Mouse (Mus musculus) mammary gland, adult 2 months (tissue): ENCODE results near the gene Ntrk3. TPM values are rescaled to one million over a fixed set of nuclear protein-coding genes. Genes with fewer than 3 reads are reported as not detected.

Experiments used
- polyA plus RNA-seq: library from polyadenylated mRNA; depleted of rRNA; stranded (reverse); fragments of >200 nt; gene quantifications from 2 replicates; pipeline ENCODE4 v1.2.3, GENCODE M21; 2012; ENCODE audit warnings: low replicate concordance; rRNA removed

Gene Ntrk3
- polyA plus RNA-seq = 31.9 and 50.6 TPM in 2 replicates

DNA sequence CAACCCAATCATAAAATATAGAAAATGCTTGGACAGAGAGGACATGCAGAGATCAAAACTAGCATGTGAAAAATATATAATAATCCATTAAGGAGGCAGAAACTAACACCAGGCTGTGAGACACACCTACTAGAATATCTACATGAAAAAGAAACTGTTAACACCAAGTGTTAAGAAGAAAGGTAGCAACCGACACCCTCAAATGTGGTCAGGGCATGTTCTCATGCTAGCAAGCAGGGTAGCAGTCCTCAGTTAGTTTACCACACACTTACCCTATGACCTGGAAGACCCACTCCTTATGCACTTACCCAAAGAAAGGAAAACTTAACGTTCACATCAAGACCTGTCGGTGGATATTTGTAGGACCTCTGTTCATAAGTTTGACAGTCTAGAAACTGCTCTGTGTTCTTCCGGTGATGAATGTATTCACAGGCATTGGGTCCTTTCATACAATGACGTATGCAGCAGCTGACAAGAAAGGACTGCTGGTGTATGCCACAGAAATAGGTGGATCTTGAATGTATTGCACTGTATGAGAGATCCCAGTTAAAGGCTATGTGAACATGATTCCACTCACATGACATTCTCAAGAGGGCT is at the start of gene Ntrk3:
Gene Ntrk3 (minus strand): TSS at position 399 of the 597 bp plus-strand sequence.

DNA sequence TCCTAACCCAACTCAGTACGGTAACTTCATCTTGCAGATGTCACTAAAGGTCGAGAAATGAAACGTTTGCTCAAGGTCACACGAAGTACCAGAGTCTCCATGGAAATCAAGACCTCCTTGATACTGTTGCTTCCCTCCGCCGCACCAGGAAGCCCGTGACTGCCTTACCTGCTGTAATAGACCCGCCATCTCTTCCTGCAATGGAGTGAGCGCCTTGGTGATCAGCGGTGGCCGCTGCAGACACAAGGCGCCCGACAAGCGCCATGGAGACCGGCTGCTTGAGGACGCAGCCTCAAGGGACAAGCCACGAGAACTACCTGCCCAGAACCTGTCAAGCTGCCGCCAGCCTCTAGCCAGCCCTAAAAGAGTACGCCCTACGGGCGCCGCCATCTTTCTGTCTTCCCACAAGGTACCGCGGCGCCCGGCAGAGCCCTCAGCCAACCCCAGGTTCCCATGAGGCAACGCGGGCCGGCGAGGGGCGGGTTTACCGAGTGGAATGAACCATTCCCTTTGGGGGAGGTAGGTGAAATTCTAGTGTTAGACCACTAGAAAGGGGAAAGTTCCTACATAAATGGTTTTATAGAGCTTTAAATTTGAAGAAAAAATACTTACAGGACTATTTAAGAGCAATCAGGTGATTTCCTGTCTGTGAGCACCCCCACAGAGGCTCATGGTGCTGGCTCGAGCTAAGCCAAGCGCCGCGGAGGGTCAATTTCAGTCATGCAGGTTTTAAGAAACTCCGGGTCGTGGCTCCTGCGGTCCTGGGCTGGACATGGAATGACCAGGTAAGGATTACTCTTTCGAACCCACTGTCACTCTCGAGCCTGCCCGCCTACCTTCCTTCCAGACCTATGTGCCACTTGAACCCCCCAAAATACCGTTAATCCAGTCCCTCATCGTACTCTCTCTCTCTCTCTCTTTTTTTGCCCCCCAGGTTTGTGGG is 45.1 kb upstream of the Ntrk3 start, which contains the start of the genes Mrps11 and Mrpl46:
Gene Mrps11 (plus strand): TSS at position 481 of the 943 bp plus-strand sequence.
Gene Mrpl46 (minus strand): TSS at position 893 of the 943 bp plus-strand sequence.

Other genes starting within 250 kb of the Ntrk3 start
- gene Mrps11, start 45.1 kb upstream of the Ntrk3 start, polyA plus RNA-seq = 28.8 and 38.4 TPM in 2 replicates
- gene Mrpl46, start 45.5 kb upstream of the Ntrk3 start, polyA plus RNA-seq = 8.8 and 11.7 TPM in 2 replicates
- gene Det1, start 109.3 kb upstream of the Ntrk3 start, polyA plus RNA-seq = 17.2 and 20.7 TPM in 2 replicates
- gene Aen, start 157.8 kb upstream of the Ntrk3 start, polyA plus RNA-seq = 19.1 and 21.7 TPM in 2 replicates
- 31.3 and 34.4 TPM in 2 replicates for gene Isg20, start 175.4 kb upstream of the Ntrk3 start, polyA plus RNA-seq